Mouse (Mus musculus): ENCODE results near the gene Lif.
A peak's percentile ranks its signal among the peaks of the same experiment; 100 is the strongest.

The Lif gene

DNA sequence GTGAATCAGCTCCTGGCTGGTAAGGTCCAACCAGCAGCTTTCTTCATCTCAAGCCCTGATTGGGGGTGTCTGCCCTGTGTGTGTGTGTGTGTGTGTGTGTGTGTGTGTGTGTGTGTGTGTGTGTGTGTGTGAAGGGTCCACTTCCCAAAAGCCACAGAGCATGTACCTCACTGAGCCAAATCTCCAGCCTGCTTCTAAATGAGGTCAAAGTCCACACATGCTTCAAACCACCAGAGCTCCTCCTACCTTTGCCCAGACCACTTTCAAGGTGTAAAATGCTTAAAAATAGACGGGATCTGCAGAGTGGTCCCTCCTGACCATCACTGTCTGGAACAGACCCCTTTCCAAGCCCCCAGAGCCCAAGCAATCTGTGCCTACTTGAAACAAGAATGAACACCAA lies 5.9 kb downstream of the Lif start:
- DNase-seq: no peak

DNA sequence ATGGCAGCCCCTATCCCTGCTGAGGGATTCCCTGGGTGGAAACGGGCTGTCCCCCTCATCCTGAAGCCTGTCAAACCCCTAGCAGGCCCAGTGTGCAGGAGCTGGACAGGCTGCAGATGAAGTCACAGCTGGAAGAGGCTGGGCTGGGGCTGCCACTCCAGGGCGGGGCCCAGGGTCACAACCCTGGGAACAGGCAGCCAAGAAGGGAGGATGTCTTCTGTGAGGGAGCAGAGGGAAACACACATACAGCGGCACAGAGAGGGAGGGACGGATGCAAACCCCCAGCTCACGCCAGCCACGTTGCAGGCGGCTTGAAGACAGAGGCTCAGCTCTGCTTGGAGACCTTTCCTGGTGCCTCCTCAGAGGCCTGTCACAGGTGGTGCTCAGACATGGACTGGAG lies 6.7 kb downstream of the Lif start:
- DNase-seq: no peak

DNA sequence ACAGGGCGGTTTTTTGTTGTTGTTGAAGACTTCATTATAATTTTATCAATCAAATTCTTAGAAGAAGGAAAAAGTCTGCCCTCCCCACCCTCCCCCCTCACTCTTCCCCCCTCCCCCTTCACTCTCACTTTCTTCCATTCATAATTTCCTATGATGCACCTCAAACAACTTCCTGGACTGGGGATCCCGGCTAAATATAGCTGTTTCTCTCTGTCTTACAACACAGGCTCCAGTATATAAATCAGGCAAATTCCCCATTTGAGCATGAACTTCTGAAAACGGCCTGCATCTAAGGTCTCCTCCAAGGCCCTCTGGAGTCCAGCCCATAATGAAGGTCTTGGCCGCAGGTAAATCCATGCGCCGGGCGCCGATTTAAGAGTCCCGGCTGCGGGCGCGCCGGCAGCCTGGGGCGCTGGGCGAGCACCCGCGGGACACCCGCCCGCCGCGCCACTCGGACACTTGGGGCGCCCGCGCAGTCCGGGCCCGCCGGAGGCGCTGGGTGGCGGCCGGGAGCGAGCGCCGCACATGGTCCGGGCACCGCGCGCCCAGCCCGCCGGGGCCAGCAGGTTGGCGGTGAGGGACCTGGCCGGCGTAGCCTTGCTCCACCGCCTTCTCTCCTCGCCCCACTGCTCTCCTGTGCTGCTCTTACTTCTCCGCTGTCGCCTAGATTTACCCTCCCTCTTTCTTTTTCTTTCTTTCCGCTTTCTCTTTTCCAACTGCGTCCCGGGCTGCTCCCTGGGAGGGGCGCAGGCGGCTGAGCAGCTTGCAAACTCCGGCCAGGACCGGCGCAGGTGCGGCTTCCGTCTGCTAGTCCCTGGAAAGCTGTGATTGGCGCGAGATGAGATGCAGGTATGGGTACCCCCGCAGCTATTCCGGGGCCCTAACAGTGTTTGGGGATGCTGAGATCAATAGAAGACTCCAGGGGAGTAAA lies 9.2 kb downstream of the Lif start:
- peak; percentile 61 to 63 for DNase-seq

DNA sequence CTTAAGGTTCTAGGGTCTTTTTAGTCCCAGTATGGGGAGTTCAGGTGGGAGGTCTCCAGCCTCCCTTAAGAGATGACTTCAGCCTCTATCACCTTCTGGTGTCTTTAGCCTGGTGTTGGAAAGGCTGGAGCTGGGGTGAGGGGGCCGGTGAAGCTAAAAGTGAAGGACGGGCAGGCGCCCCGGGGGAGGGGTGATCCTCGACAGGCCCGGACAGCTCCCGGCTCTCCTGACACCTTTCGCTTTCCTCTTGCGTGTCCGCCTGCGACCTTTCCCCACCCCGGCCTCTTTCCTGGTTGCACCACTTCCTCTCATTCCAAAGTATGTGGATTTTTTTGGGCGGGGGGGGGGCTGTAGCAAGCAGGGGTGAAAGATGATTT lies 9.8 kb downstream of the Lif start:
- DNase-seq: peak in 1 of 2 experiments; percentile 31

DNA sequence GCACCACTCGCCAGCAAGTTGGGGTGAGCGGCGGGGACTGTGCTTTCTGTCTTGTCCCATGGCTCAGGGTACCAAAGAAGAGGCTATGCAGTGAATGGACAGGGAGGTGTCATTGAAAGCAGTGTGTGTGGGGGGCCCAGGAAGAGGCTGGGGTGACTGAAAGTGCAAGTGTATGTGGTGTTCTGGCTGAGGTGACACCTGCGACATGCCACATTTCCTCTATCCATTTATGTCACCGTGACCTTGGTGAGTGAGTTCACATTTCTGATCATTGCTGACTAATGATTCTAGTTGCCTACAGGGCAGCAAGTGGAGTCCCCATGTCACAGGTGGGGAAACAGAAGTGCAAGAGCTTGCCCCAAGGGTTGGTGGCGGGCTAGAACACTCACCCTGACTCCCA lies 11.1 kb downstream of the Lif start:
- no peak for DNase-seq

DNA sequence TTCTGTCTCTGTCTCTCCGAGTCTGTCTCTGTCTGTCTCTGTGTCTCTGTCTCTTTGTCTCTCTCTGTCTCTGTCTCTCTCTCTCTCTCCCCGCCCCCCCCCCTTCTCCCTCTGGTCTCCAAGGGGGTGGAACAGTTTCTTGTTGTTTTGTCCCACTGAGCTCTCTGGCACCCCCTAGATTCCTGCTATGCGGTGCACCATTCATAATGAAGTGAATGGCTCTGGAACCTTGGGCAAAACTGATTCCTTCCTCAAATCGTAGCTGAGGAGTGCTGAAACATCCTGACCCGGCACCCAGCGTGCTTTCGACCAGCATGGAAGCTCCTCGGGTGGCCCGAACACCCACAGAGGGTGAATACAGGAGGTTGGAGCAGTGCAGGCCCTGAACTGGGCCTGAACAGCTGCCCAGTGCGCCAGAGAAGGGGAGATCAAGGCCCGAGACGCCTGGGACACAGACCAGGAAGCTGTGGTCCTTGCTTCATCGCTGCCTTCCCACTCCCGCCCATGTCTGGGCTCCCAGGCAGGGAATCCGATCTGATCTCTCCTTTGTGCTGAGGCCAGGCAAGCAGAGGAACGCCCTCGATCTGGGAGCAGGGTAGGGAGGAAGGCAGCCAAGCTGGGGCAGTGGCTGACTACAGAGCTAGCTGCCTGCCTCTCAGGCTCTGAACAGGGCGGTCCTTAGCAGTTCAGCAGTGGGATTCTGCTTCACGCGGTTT lies 13.5 kb downstream of the Lif start:
- peak in 1 of 2 experiments; percentile 38 for DNase-seq

DNA sequence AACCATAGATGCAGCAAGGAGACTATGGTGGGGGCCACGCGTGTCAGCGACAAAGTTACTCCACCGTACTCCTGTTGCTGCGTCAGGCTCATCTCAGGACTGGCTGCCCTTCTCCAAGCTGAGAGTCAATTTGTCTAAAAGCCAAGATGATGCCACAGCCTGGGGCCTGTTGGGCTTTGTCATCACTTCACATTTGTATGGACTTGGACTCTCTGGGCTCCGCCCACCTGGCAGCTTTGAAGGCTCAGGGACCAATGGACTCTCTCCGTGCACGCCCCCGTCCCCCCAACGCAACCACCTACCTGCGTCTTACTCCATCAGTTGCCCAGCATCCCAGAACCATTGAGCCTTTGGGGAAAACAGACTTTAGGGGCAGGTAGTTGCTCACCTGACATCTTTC lies 14.2 kb downstream of the Lif start:
- DNase-seq: no peak

DNA sequence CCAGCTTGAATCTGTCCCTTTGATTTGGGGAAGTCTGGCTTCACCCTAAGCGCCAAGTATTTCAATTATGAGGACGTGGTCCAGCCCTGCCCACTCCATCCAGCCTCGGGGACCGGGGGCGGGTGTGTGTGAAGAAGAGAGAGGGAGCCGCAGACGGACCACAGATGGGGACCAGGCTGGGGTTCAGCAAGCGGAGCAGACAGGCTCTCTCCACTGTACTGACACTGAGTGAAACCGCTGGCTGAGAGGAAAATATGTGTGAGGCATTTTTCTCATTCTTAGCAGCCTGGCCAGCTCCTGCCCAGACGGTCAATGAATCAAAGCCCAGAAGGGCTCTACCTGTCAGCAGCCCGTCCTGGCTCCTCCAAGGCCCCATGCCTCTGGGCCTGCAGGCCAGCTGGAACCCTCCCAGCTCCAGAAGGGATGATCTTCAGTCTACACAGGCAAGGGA lies 19.1 kb downstream of the Lif start:
- DNase-seq: peak; percentile 71 to 76

DNA sequence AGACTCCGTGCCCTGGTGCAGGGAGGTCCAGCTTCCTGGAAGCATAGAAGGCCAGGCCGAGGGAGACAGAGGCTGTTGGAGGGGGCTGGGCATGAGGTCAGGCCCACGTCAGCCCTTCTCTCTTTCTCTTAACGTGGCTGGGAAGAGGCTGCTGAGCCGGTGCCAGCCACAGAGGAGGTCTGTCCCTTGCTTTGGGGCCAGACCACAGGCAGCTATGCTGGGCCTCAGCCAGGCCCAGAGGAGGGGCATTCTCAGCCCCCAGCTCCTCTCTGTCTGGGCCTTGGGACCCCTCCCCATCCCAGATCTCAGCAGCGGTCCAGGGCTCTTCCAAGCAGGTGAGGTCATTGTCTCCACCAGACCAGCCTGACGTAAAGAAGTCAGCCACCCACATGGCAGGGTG lies 22.6 kb downstream of the Lif start:
- peak in 1 of 2 experiments; percentile 37 for DNase-seq

DNA sequence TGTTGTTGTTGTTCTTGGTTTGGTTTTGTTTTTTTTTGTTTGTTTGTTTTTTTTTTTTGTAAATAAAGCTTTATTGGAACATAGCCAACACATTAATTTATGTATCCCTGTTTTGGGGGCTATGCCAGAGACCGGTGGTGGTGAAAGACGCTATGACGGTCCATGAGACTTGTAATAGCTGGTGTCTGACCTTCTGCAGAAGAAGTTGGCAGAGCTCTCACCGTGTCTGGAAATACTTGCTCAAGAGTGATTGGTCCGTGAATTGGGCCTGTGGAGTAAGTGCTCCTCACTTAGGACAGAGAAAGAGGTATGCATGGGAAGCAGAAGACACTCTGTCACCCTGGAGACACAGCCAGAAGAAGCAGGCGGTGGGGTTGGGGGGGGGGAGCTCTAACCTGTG lies 24.5 kb downstream of the Lif start:
- DNase-seq: no peak

DNA sequence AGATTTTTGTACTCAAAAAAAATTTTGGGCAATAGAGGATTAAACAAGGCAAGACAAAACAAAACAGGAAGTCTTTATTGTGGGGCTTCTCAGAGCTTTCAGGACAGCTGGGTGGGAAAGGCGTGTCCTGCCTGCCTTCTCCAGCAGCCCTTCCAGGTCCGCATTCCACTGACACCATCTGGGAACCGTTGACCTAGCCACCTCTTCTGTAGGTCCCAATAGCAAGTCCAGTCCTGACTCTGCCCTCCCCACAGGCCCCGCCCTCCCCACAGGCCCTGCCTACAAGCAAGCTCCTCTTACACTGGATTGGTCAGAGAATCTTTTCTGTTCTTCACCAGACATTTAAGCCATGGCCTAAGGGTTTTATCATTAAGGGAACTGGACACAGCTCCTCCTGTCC lies 26.3 kb downstream of the Lif start:
- DNase-seq: peak in 1 of 2 experiments; percentile 9

DNA sequence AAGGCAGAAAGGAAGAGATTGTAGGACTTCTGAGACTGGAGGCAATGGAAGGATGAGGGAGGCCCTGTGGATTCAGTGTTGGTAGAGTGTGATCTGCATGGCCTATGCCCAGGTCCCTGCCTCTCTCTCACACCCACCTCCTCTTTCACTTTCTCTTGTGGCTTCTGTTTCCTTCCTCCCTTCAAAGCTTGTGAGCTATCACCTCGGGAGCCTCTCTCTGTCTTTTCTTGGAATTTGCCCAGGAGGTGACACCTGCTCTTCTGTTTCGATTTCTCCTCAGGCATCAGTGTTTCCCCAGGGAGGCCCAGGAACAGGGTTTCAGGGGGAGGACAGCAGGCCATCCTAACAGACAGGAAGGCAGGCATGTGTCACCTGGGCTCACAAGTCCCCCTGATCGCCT lies 31.9 kb downstream of the Lif start:
- DNase-seq: no peak

DNA sequence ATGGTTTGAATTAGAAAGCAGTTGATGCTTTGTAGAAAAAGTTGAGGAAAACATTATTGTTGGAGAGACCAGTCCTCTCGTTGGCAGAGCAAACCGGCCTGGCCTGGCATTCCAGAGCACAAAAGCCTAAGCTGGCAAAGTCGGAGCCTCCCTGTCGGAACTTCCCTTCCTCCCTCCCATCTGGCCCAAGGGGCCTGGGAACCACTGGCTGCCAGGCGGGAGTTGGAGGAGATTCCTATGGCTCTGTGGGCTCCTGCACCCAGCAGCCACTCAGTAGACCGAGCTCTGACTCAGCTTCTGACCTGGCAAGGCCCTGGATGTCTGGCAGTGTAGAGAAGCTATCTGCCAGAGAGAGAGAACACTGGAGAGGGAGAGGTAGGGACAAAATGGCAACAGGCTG lies 34.3 kb downstream of the Lif start:
- peak; percentile 55 to 69 for DNase-seq

DNA sequence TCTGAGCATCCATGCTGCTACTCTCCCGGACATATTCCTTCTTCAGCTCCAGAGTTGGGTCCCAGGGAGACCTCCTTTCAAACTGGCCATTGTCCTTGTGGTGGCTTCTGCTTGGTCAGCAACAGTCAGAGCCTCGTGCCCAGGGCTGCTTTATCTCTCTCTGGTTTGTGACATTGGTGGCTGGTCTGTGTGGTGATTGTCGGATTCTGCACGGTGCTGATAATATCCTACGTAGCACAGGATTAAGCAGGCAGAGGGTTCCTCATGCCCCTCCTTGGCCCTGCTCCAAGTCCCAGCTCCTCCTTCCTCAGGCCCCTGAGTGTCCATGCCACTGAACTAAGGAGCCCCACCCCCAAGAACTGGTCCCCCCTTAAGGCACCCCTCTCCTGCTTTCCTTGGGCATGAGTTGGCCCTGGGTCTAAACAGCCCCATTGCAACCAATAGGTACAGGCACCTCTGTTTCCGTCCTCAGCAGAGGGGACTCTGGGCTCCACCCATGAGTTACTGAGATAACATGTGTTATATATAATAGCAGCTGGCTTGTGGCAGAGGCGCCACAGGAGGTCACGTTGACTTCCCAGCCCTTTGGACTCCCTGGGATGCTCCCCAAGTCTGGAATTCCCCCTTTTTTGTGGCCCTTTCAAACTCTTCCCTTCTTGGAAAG lies 35.0 kb downstream of the Lif start:
- DNase-seq: no peak

DNA sequence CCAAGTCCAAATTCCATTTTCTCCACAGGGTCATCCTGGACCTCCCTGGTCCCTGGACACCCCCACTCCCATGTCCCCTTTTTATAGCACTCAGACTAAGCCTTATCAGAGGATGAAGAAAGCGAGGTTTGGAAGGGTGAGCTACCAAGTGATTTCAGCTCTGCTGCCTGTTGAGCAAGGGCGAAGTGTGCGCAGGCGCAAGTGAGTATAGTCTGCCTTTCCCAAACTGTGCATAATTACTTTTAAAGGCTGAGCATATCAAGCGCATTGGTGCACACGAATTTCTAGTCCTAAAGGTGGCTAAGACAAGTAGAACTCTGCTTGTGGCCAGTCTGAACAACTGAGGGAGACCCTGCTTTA lies 35.5 kb downstream of the Lif start:
- no peak for DNase-seq

DNA sequence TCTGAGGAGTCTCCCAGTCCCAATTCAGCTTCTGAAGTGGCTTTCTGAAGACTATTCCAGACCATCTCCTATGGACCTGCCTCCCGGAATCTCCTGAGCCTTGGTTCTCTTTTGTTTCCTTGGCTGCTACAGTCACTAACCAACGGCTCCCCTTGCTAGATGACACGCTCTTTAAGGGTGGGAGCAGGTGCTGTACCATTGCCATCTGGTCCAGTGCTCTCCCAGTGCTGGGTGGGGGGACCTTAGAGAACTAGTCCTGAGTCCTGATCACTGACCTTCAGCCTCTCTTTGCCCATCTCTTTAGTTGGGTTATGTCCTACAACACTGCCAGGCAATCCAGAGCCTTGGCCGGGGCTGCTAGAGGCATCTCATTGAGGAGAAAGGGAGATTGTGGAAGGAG lies 36.1 kb downstream of the Lif start:
- no peak for DNase-seq

DNA sequence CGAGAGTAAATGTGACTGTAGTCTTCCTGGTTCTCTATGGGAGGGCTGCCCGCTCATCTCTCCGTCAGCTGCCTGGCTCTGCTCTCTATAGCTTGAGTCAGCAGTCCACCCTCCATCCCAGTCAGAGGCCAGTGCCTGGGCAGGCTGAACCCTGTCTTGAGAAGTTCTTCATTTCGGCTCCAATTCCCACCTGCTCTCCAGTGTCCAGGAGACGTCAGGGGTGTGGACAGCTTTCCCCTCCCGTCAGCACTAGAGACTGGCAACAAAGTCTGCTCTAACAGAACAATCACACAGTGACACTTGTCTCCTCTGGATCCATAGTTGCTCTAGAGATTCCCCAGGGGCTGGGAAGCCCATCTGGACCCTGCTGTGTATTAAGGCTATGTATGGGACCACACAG lies 36.7 kb downstream of the Lif start:
- DNase-seq: no peak

DNA sequence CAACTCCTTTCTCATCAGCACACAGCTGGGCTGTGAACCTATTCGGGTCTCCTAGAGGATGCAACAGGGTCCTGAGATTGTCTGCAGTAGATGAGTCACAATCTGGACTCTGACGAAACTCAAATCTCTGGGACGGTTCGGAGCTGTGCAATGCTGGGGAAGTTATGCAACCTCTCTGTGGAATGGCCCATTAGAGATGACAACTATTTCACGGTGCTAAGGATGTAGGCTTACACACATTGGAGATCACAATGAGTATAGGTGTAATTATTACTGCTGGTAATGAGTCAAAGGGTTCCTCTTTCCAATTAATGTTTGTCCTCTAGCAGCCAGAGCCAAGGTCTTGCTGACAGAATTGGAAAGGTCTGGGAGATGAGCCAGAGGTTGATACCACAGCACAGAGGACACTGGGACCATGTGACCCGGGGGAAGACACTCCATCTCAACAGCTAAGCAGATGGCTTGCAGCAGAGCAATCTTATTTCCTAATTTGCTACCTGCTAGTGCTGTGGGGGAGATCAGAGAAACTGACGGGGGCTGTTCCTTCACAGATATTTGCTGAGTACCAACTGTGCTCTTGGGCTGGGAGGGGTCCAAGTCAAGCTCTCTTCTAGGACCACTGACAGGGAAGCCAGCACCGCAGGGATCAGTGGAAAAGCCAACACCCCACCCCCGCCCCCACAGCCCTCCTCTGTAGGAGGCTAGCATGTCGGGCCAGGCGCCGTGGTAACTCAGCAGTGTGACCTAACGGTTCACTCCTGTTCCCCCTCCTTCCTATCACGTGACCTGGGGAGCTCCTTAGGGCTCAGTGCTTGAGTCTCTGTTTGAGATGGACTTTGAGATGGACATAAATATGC lies 37.4 kb downstream of the Lif start:
- peak; percentile 66 to 70 for DNase-seq

DNA sequence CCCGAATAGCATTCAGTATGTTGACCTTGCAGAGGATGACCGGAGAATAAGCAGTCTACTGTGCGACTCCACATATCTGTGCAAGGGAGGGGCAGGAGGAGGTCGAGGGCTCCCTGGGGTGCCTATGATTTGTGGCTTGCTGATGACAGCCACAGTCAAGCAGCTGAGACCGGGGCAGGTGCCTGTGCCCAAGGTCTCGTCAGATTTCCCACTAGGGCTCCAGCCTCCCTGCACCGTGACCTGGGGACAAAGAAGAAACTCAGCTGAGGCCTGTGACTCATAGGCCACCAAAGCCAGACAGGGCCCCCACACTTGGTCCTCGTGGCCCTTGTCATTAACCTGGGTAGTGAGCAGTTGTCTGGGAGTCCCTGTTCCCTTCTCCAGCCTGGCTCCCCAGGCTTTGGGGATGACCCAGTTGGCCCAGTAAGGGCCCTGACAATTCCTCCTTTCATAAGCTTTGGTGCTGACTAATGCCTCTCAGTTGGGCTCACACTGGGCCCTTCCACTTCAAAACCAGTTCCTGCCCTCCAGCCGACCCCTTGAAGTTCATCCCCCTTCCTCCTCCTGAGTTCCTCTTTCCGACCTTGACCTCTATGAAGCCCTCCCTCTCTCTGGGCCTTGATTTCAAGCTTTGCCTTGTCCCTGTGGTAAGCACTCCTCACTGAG lies 39.4 kb downstream of the Lif start:
- DNase-seq: peak in 1 of 2 experiments; percentile 18

DNA sequence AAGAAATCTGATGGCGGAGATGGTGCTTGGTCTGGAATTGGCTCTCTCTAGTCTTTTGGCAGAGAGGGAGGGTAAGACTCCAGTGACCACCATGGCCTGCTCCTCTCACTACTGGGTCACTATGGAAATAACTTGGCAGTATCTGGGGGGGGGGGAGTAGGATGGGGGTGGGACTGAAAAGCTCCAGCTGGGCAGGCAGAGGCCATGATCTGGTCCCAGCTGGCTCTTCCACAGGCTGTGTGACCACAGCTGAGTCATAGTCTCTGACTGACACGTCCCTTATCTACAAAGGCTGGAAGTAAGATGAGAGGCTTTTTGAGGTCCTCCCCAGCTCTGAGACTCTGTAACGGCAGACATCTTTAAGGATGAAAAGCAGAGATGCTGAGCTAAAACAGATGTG lies 40.4 kb downstream of the Lif start:
- DNase-seq: no peak

DNA sequence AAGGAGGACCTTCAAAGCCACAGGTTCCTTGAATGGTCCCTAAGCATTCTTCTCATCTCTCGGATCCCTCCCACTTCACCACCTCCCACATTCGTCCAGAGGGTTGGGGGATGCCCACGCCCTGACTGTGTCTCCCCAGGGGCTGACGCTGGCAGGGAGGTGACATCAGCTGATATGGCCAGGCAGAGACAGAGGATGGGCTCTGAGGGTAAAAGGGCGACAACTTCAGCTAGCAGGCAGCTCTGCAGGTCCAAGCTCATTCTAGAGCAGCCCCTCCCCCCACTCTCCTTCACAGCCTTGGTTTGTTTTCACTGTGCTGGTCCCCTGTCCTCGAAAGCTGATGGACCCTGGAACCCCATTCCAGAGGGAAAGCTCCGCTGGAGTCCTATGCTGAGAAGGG lies 41.3 kb downstream of the Lif start:
- DNase-seq: peak in 1 of 2 experiments; percentile 18

DNA sequence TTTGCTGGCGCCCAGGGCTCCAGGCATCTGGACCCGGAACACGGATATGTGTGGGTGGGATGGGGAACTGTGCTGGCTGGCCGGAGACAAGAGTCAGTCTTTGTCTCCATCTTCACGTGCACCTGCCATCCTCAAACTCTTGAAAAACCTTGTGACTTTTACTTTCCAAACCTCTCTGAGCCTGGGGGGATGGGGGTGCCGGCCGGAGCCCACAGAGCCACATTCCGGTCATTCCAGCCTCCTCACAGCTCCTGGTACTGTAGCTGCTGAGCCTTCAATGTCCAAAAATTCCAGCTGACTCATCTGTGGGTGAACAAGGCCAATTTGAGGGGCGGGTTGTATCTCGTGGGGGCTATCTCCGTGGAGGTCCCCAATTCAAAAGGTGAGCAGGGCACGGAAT lies 41.8 kb downstream of the Lif start:
- no peak for DNase-seq

Data from cerebellum, postnatal 10 days (tissue).